Mouse (Mus musculus) hindbrain, embryonic 10.5 days (tissue): ENCODE data around the gene Prkca. TPM values are rescaled to one million over a fixed set of nuclear protein-coding genes. Genes with fewer than 3 reads are reported as not detected.

Experiments used
- DNase-seq: peaks from one replicate; pipeline ENCODE4 v3.0.0-alpha.2; 2017; ENCODE audit warnings: low spot score
- H3K27ac ChIP-seq: fragments of 300-500 bp; sonication (generic); 2 replicates; pipeline ENCODE4 v1.5.1; 2016; ENCODE audit warnings: mild to moderate bottlenecking, moderate library complexity
- H3K27me3 ChIP-seq: fragments of 300-500 bp; sonication (generic); 2 replicates; pipeline ENCODE4 v1.6.1; 2016; ENCODE audit warnings: mild to moderate bottlenecking; ENCODE audit not compliant: poor library complexity, insufficient read depth, severe bottlenecking
- H3K36me3 ChIP-seq: fragments of 300-500 bp; sonication (generic); 2 replicates; pipeline ENCODE4 v1.6.1; 2016; ENCODE audit warnings: mild to moderate bottlenecking, moderate library complexity
- H3K4me1 ChIP-seq: fragments of 300-500 bp; sonication (generic); replicated peaks from 2 replicates; pipeline ENCODE4 v1.6.1; 2016; ENCODE audit warnings: mild to moderate bottlenecking
- H3K4me3 ChIP-seq: fragments of 300-500 bp; sonication (generic); 2 replicates; pipeline ENCODE4 v1.5.1; 2016; ENCODE audit warnings: mild to moderate bottlenecking, moderate library complexity
- H3K9me3 ChIP-seq: fragments of 300-500 bp; sonication (generic); 2 replicates; pipeline ENCODE4 v1.6.1; 2016; ENCODE audit warnings: mild to moderate bottlenecking, moderate library complexity
- WGBS: fragments of 180-500 bp; shearing (Covaris S2); methylation state at CpG from one replicate; pipeline ENCODE4 v1.1.7; 2016; 5-methylcytosine and 5-hydroxymethylcytosine counted together
- polyA plus RNA-seq: library from polyadenylated mRNA; unstranded; fragments of >200 nt; fragmentation: Nextera tagmentation; extraction: Ambion mirVana; gene quantifications from 2 replicates; pipeline ENCODE4 v1.2.1, GENCODE M21; 2016

The Prkca gene
- polyA plus RNA-seq, 1 experiment from 2014 or later = 3.4 TPM

- H3K27ac ChIP-seq = no peak overlapping the region
- no peak overlapping the region for H3K4me3 ChIP-seq
- no peaks in the 10 kb centered on the region for H3K27me3 ChIP-seq
- H3K9me3 ChIP-seq = no peaks in the 10 kb centered on the region
- peaks cover 10% of the 10 kb centered on the region for H3K4me1 ChIP-seq
- DNase-seq = no peak
- 84% methylated on average over 1 of the region's 1 CpGs for WGBS
- H3K36me3 ChIP-seq = no peaks in the 10 kb centered on the region
Measured at GRCm38 (mm10) chr11:108279748-108280373, 63.9 kb downstream of the Prkca start.

- Histone ChIP-seq H3K4me1 (peaks cover 15% of the 10 kb centered on the region), H3K27ac (no peak overlapping the region), H3K27me3 (0 out of 2 replicates have a peak, but pooled peaks cover 3% of the 10 kb centered on the region), H3K4me3 (no peak overlapping the region), H3K36me3 (no peaks in the 10 kb centered on the region), H3K9me3 (no peaks in the 10 kb centered on the region)
- 79% methylated on average over 8 of the region's 8 CpGs for WGBS
- DNase-seq = no peak
Measured at GRCm38 (mm10) chr11:108277096-108277495, 66.6 kb downstream of the Prkca start.

- no peak overlapping the region for H3K27ac ChIP-seq
- no peaks in the 10 kb centered on the region for H3K9me3 ChIP-seq
- H3K4me1 ChIP-seq = peaks cover 21% of the 10 kb centered on the region
- no peak overlapping the region for H3K4me3 ChIP-seq
- H3K36me3 ChIP-seq = no peaks in the 10 kb centered on the region
- no peak for DNase-seq
- peaks cover 10% of the 10 kb centered on the region; the same call in 1 of the 2 replicates for H3K27me3 ChIP-seq
- WGBS = 86% methylated on average over 2 of the region's 2 CpGs
Measured at GRCm38 (mm10) chr11:108276148-108276547, 67.6 kb downstream of the Prkca start.

GRCm38 (mm10) chr11:108274046-108274445 is 69.7 kb downstream of the Prkca start:
- H3K27ac ChIP-seq = no peak overlapping the region
- WGBS = 61% methylated on average over 7 of the region's 7 CpGs
- DNase-seq = no peak
- no peak overlapping the region for H3K4me3 ChIP-seq
- no peaks in the 10 kb centered on the region for H3K36me3 ChIP-seq
- H3K9me3 ChIP-seq = no peaks in the 10 kb centered on the region
- H3K27me3 ChIP-seq = peaks cover 12% of the 10 kb centered on the region; the same call in 1 of the 2 replicates
- peaks cover 31% of the 10 kb centered on the region for H3K4me1 ChIP-seq

GRCm38 (mm10) chr11:108273415-108273965 is 70.2 kb downstream of the Prkca start:
- peaks cover 37% of the 10 kb centered on the region for H3K4me1 ChIP-seq
- 94% methylated on average over 12 of the region's 12 CpGs for WGBS
- H3K36me3 ChIP-seq = no peaks in the 10 kb centered on the region
- no peaks in the 10 kb centered on the region for H3K9me3 ChIP-seq
- H3K4me3 ChIP-seq = no peak overlapping the region
- no peak overlapping the region for H3K27ac ChIP-seq
- peaks cover 12% of the 10 kb centered on the region; the same call in 1 of the 2 replicates for H3K27me3 ChIP-seq
- DNase-seq = no peak

- WGBS = 81% methylated on average over 16 of the region's 16 CpGs
- H3K4me3 ChIP-seq = no peak overlapping the region
- peaks cover 17% of the 10 kb centered on the region for H3K27me3 ChIP-seq
- no peak overlapping the region for H3K27ac ChIP-seq
- no peak for DNase-seq
- no peaks in the 10 kb centered on the region for H3K36me3 ChIP-seq
- H3K9me3 ChIP-seq = no peaks in the 10 kb centered on the region
- H3K4me1 ChIP-seq = peaks cover 43% of the 10 kb centered on the region
Measured at GRCm38 (mm10) chr11:108272601-108273414, 70.9 kb downstream of the Prkca start.

GRCm38 (mm10) chr11:108271305-108271704 is 72.4 kb downstream of the Prkca start:
- Histone ChIP-seq H3K36me3 (no peaks in the 10 kb centered on the region), H3K4me3 (no peak overlapping the region), H3K27ac (no peak overlapping the region), H3K4me1 (peaks cover 46% of the 10 kb centered on the region), H3K9me3 (no peaks in the 10 kb centered on the region), H3K27me3 (peaks cover 20% of the 10 kb centered on the region)
- 56% methylated on average over 8 of the region's 8 CpGs for WGBS
- DNase-seq = no peak

GRCm38 (mm10) chr11:108269516-108269915 is 74.2 kb downstream of the Prkca start:
- WGBS = 65% methylated on average over 7 of the region's 7 CpGs
- no peaks in the 10 kb centered on the region for H3K36me3 ChIP-seq
- H3K4me3 ChIP-seq = no peak overlapping the region
- peaks cover 46% of the 10 kb centered on the region for H3K4me1 ChIP-seq
- H3K9me3 ChIP-seq = no peaks in the 10 kb centered on the region
- H3K27ac ChIP-seq = peak overlapping the region; percentile 46
- DNase-seq = no peak
- peaks cover 20% of the 10 kb centered on the region for H3K27me3 ChIP-seq

- no peak for DNase-seq
- H3K4me1 ChIP-seq = peaks cover 46% of the 10 kb centered on the region
- WGBS = 47% methylated on average over 12 of the region's 12 CpGs
- H3K9me3 ChIP-seq = no peaks in the 10 kb centered on the region
- peaks cover 17% of the 10 kb centered on the region for H3K27me3 ChIP-seq
- no peak overlapping the region for H3K4me3 ChIP-seq
- no peak overlapping the region for H3K27ac ChIP-seq
- H3K36me3 ChIP-seq = no peaks in the 10 kb centered on the region
Measured at GRCm38 (mm10) chr11:108268421-108269322, 75.1 kb downstream of the Prkca start.

GRCm38 (mm10) chr11:108267825-108268224 is 75.9 kb downstream of the Prkca start:
- no peak for DNase-seq
- 81% methylated on average over 7 of the region's 7 CpGs for WGBS
- peaks cover 46% of the 10 kb centered on the region for H3K4me1 ChIP-seq
- H3K9me3 ChIP-seq = no peaks in the 10 kb centered on the region
- no peak overlapping the region for H3K27ac ChIP-seq
- H3K27me3 ChIP-seq = peaks cover 17% of the 10 kb centered on the region
- H3K4me3 ChIP-seq = no peak overlapping the region
- H3K36me3 ChIP-seq = no peaks in the 10 kb centered on the region

GRCm38 (mm10) chr11:108267066-108267465 is 76.7 kb downstream of the Prkca start:
- peaks cover 17% of the 10 kb centered on the region for H3K27me3 ChIP-seq
- no peaks in the 10 kb centered on the region for H3K9me3 ChIP-seq
- no peak overlapping the region for H3K4me3 ChIP-seq
- peaks cover 42% of the 10 kb centered on the region for H3K4me1 ChIP-seq
- 88% methylated on average over 3 of the region's 3 CpGs for WGBS
- H3K36me3 ChIP-seq = no peaks in the 10 kb centered on the region
- DNase-seq = no peak
- H3K27ac ChIP-seq = no peak overlapping the region

- Histone ChIP-seq H3K27me3 (peaks cover 8% of the 10 kb centered on the region), H3K36me3 (no peaks in the 10 kb centered on the region), H3K4me1 (peaks cover 25% of the 10 kb centered on the region), H3K27ac (no peak overlapping the region), H3K4me3 (no peak overlapping the region), H3K9me3 (no peaks in the 10 kb centered on the region)
- DNase-seq = no peak
- 63% methylated on average over 1 of the region's 1 CpGs for WGBS
Measured at GRCm38 (mm10) chr11:108263868-108264267, 79.9 kb downstream of the Prkca start.
